ENCODE assay signal across 8 mouse cellular contexts in genomic region chr5:117357129-117357477, GRCm38 (mm10). TPM values are rescaled to one million over a fixed set of nuclear protein-coding genes. Genes with fewer than 3 reads are reported as not detected.
DNase-seq lines count a peak whose midpoint lies in the region.

Gene Wsb2 (plus strand): TSS chr5:117357304.

- no peaks in the 10 kb centered on the region for H3K9me3 ChIP-seq in hindbrain, embryonic 10.5 days

- peaks cover 16% of the 10 kb centered on the region for H3K27me3 ChIP-seq in hindbrain, embryonic 10.5 days (ENCODE audit: insufficient read depth, poor library complexity, severe bottlenecking)

- peak within 1 kb of the TSS; percentile 95 for H3K27ac ChIP-seq in hindbrain, embryonic 10.5 days

- 0% methylated on average over 45 of the region's 54 CpGs for WGBS in hindbrain, embryonic 10.5 days

- peak; percentile 87 for DNase-seq in Muller cell, postnatal 12 days (ENCODE audit: inconsistent ontology term)
- DNase-seq in cerebellum, adult 9-10 months, result peak; percentile 72
- DNase-seq in frontal cortex, postnatal 10 days (ENCODE audit: low spot score in 2 of 2), result peak; percentile 66 to 83
- DNase-seq in hindbrain, embryonic 10.5 days (ENCODE audit: low spot score), result peak; percentile 84
- DNase-seq in layer of hippocampus, postnatal 10 days (ENCODE audit: low spot score in 2 of 2), result peak; percentile 81 to 86
- DNase-seq in lung, postnatal 14 days, result peak; percentile 87
- DNase-seq in ovary, postnatal 14 days (ENCODE audit: low spot score), result peak; percentile 73
- DNase-seq in thymus, postnatal 25 days, result peak; percentile 88

- peaks cover 59% of the 10 kb centered on the region for H3K4me1 ChIP-seq in hindbrain, embryonic 10.5 days (replicated peaks)

- H3K4me3 ChIP-seq in hindbrain, embryonic 10.5 days, result peak within 1 kb of the TSS; percentile 97

- H3K36me3 ChIP-seq in hindbrain, embryonic 10.5 days, result no peaks in the 10 kb centered on the region

RNA-seq across cellular contexts. Expression of gene Wsb2, which starts in this region (rescaled TPM):
- 56.9 and 86.8 TPM in 2 replicates for polyA plus RNA-seq in hindbrain, embryonic 10.5 days (2016; fragmentation: Nextera tagmentation; extraction: Ambion mirVana)
- total RNA-seq in layer of hippocampus, postnatal 10 days (2021), result 100 to 1,000 TPM; 437 to 454 TPM

Comparison
In these comparisons a context has a peak if more than half of its experiments do, and no peak if none do; other contexts are left out.
1. Peak in every context shown above with its lines: DNase-seq, H3K4me3 ChIP-seq and H3K27ac ChIP-seq.